Comparison of ENCODE assay signal across 8 mouse cellular contexts in genomic region chr4:58911831-58912628, GRCm38 (mm10). TPM values are rescaled to one million over a fixed set of nuclear protein-coding genes. Genes with fewer than 3 reads are reported as not detected.
A peak's percentile ranks its signal among the peaks of the same experiment; 100 is the strongest.
DNase-seq lines count a peak whose midpoint lies in the region; ATAC-seq lines count a peak whose summit lies in the region.

No protein-coding gene starts in this region.

- ATAC-seq in embryonic facial prominence, embryonic 13.5 days (ENCODE audit: insufficient number of reproducible peaks, insufficient read depth, low FRiP score, low TSS enrichment, low read depth), result peak; percentile 68
- peak; percentile 66 for ATAC-seq in liver, embryonic 11.5 days (replicated peaks; ENCODE audit: low FRiP score)
- peak; percentile 18; the same call in 1 of the 2 replicates for ATAC-seq in monocyte, adult 5-6 weeks (replicated peaks; ENCODE audit: insufficient number of reproducible peaks, low FRiP score, low TSS enrichment, poor library complexity, severe bottlenecking)

- peak; percentile 53 for DNase-seq in 3T3-L1 (ENCODE audit: low read depth, low spot score)
- peak; percentile 65 to 69 for DNase-seq in adrenal gland, adult 18-20 months (ENCODE audit: low spot score in 2 of 2)
- DNase-seq in heart, adult 18-20 months, result peak; percentile 70 to 81
- peak; percentile 52 for DNase-seq in kidney, adult 9 months
- peak; percentile 83 for DNase-seq in liver, embryonic 11.5 days (ENCODE audit: low spot score)
- DNase-seq in spleen, postnatal 36 days (ENCODE audit: low spot score in 2 of 2), result peak; percentile 49 to 62

- no peaks in the 10 kb centered on the region for H3K27me3 ChIP-seq in embryonic facial prominence, embryonic 13.5 days
- no peaks in the 10 kb centered on the region for H3K27me3 ChIP-seq in liver, embryonic 11.5 days (replicated peaks; ENCODE audit: control insufficient read depth, insufficient read depth, low read length)

- H3K27ac ChIP-seq in embryonic facial prominence, embryonic 13.5 days, result peak overlapping the region; percentile 97
- peak overlapping the region; percentile 96 for H3K27ac ChIP-seq in liver, embryonic 11.5 days (ENCODE audit: low read depth, low read length)

- peak overlapping the region; percentile 89 for H3K4me3 ChIP-seq in embryonic facial prominence, embryonic 13.5 days
- H3K4me3 ChIP-seq in liver, embryonic 11.5 days (ENCODE audit: low read depth, low read length), result peak overlapping the region; percentile 95

- peak overlapping the region; percentile 68 for H3K4me2 ChIP-seq in embryonic facial prominence, embryonic 13.5 days
- peak overlapping the region; percentile 70 for H3K4me2 ChIP-seq in liver, embryonic 11.5 days

- H3K4me1 ChIP-seq in embryonic facial prominence, embryonic 13.5 days, result peaks cover 14% of the 10 kb centered on the region
- peaks cover 14% of the 10 kb centered on the region for H3K4me1 ChIP-seq in liver, embryonic 11.5 days (replicated peaks; ENCODE audit: control insufficient read depth, insufficient read depth, low read length)

- no peaks in the 10 kb centered on the region for H3K9me3 ChIP-seq in embryonic facial prominence, embryonic 13.5 days
- H3K9me3 ChIP-seq in liver, embryonic 11.5 days (ENCODE audit: control insufficient read depth, low read length), result no peaks in the 10 kb centered on the region

- under 1% methylated on average over 104 of the region's 126 CpGs for WGBS in embryonic facial prominence, embryonic 13.5 days
- under 1% methylated on average over 108 of the region's 126 CpGs for WGBS in liver, embryonic 11.5 days

- no peaks in the 10 kb centered on the region for H3K36me3 ChIP-seq in embryonic facial prominence, embryonic 13.5 days
- H3K36me3 ChIP-seq in liver, embryonic 11.5 days (ENCODE audit: control insufficient read depth, insufficient read depth, low read length), result no peaks in the 10 kb centered on the region

- H3K9ac ChIP-seq in embryonic facial prominence, embryonic 13.5 days, result peak overlapping the region; percentile 94
- H3K9ac ChIP-seq in liver, embryonic 11.5 days (ENCODE audit: low read depth, low read length), result peak overlapping the region; percentile 97

RNA-seq across cellular contexts. Expression of gene Ecpas, which starts 0.5 kb away (rescaled TPM):
- 100 to 1,000 TPM; 133 to 187 TPM for total RNA-seq in adrenal gland, adult 18-20 months (2021)
- polyA plus RNA-seq in embryonic facial prominence, embryonic 13.5 days (2015; fragmentation: Nextera tagmentation; extraction: Ambion mirVana), result 27.3 and 33.6 TPM in 2 replicates
- 100 to 1,000 TPM; 205 to 221 TPM for total RNA-seq in heart, adult 18-20 months (2021)
- polyA plus RNA-seq in liver, embryonic 11.5 days (2014; fragmentation: Nextera tagmentation; extraction: Ambion mirVana), result 43.0 and 44.8 TPM in 2 replicates
- 39.7 to 80.2 TPM (median 72.1 TPM) in 3 replicates for total RNA-seq in monocyte, adult 5-6 weeks (2017)

RNA-seq across cellular contexts. Expression of gene Zkscan16, which starts 31.4 kb away (rescaled TPM):
- total RNA-seq in adrenal gland, adult 18-20 months (2021), result 1 to 10 TPM; 2.6 to 3.7 TPM
- polyA plus RNA-seq in embryonic facial prominence, embryonic 13.5 days (2015; fragmentation: Nextera tagmentation; extraction: Ambion mirVana), result 1.2 and 1.4 TPM in 2 replicates
- total RNA-seq in heart, adult 18-20 months (2021), result under 1 TPM; 0.15 to 0.39 TPM
- 0.21 and 0.29 TPM in 2 replicates for polyA plus RNA-seq in liver, embryonic 11.5 days (2014; fragmentation: Nextera tagmentation; extraction: Ambion mirVana)
- total RNA-seq in monocyte, adult 5-6 weeks (2017), result 0.29 TPM in 1 of 3 replicates, not detected in the others

Comparison
In these comparisons a context has a peak if more than half of its experiments do, and no peak if none do; other contexts are left out.
1. Peak in every context shown above with its lines: DNase-seq, ATAC-seq, H3K4me3 ChIP-seq and H3K27ac ChIP-seq.
2. ATAC-seq: peak in every context shown above with its lines; median percentile 68 in embryonic facial prominence, embryonic 13.5 days; 66 in liver, embryonic 11.5 days; 18 in monocyte, adult 5-6 weeks.